Mouse (Mus musculus) common myeloid progenitor, adult 5-6 weeks (primary cell): ENCODE measurements around the gene Olfr1173. TPM values are rescaled to one million over a fixed set of nuclear protein-coding genes. Genes with fewer than 3 reads are reported as not detected.

Source experiments
- ATAC-seq: replicated peaks from 2 replicates; pipeline ENCODE4 v1.8.0; 2016; ENCODE audit warnings: low read depth, mild to moderate bottlenecking, moderate TSS enrichment, inconsistent platforms; ENCODE audit not compliant: poor library complexity, severe bottlenecking
- total RNA-seq: library from RNA; stranded (forward); fragments of 200-1000, 187-1606 nt; gene quantifications from 2 replicates; pipeline ENCODE4 v1.2.3, GENCODE M21; 2017

The Olfr1173 gene
- not detected in 2 replicates for total RNA-seq

- no peak for ATAC-seq
Measured at GRCm38 (mm10) chr2:88279775-88280174, at the start of gene Olfr1173. TSS of gene Olfr1173 (minus strand) at chr2:88279875.

DNA sequence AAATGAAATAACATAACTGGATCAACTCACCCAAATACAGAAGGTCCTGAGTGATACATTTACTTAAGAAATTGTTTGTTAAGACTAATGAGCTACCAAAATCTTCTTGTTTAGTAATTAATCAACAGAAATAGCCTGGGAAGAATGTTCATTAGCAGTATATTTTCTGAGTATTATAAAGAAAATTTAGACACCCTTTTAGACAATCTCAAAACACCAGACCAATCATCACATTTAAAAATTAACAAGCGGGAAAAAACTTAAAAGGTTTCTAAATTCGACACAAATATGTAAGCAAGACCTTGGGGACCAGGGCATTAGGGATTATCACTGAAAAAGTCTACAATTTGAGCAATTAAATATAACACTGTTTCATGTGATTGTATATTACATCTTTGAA, 47.4 kb upstream of the Olfr1173 start, which contains the start of gene Olfr1175-ps:
TSS of gene Olfr1175-ps (minus strand) at position 101 of the 400 bp plus-strand sequence.
- no peak for ATAC-seq

- no peak for ATAC-seq
Measured at GRCm38 (mm10) chr2:88315035-88315434, 35.4 kb upstream of the Olfr1173 start, which contains the start of gene Olfr1174-ps. TSS of gene Olfr1174-ps (minus strand) at chr2:88315135.

DNA sequence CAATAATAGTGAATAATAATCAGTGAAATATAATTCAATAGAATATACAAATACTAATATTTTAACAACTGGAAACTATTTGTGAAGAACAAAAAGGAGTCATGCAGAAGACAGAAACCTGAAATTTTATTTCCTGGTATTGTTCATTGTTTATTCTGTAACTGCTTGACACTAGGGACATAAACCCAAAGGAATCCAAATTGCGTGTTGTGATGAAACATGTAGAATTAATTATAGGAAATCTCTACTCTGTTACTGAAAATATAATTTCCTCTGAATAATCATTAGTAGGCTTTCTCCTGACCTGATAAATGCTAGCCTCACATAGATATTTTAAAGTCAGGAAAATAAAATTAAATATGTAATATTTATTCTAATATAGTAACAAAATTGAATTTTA, 51.4 kb downstream of the Olfr1173 start, which contains the start of gene Olfr1170:
TSS of gene Olfr1170 (minus strand) at position 101 of the 400 bp plus-strand sequence.
- ATAC-seq: no peak

Other genes starting within 250 kb of the Olfr1173 start
- not detected in 2 replicates for gene Olfr73, start 242.2 kb downstream of the Olfr1173 start, total RNA-seq
- gene Olfr1162, start 228.7 kb downstream of the Olfr1173 start, total RNA-seq: not detected in 2 replicates
- gene Olfr1163, start 208.0 kb downstream of the Olfr1173 start, total RNA-seq: not detected in 2 replicates
- gene Olfr1164, start 185.9 kb downstream of the Olfr1173 start, total RNA-seq: not detected in 2 replicates
- gene Olfr1166, start 151.6 kb downstream of the Olfr1173 start, total RNA-seq: not detected in 2 replicates
- not detected in 2 replicates for gene Olfr1167, start 124.7 kb downstream of the Olfr1173 start, total RNA-seq
- gene Olfr1168, start 98.0 kb downstream of the Olfr1173 start, total RNA-seq: not detected in 2 replicates
- not detected in 2 replicates for gene Olfr1170, start 51.5 kb downstream of the Olfr1173 start, total RNA-seq
- gene Olfr1174-ps, start 35.3 kb upstream of the Olfr1173 start, total RNA-seq: not detected in 2 replicates
- gene Olfr1175-ps, start 47.3 kb upstream of the Olfr1173 start, total RNA-seq: not detected in 2 replicates
- gene Olfr1176, start 56.8 kb upstream of the Olfr1173 start, total RNA-seq: not detected in 2 replicates
- gene Olfr1177-ps, start 66.6 kb upstream of the Olfr1173 start, total RNA-seq: not detected in 2 replicates
- gene Olfr1178, start 107.2 kb upstream of the Olfr1173 start, total RNA-seq: not detected in 2 replicates
- gene Olfr1179, start 126.6 kb upstream of the Olfr1173 start, total RNA-seq: not detected in 2 replicates
- not detected in 2 replicates for gene Olfr1180, start 139.3 kb upstream of the Olfr1173 start, total RNA-seq
- not detected in 2 replicates for gene Olfr1181, start 146.3 kb upstream of the Olfr1173 start, total RNA-seq
- not detected in 2 replicates for gene Gm13757, start 169.3 kb upstream of the Olfr1173 start, total RNA-seq
- gene Olfr1183, start 175.0 kb upstream of the Olfr1173 start, total RNA-seq: not detected in 2 replicates
- gene Olfr1184, start 203.7 kb upstream of the Olfr1173 start, total RNA-seq: not detected in 2 replicates
- not detected in 2 replicates for gene Olfr1185-ps1, start 213.4 kb upstream of the Olfr1173 start, total RNA-seq
- gene Olfr1186, start 238.7 kb upstream of the Olfr1173 start, total RNA-seq: not detected in 2 replicates